Mouse (Mus musculus) heart, embryonic 16.5 days (tissue): ENCODE measurements around the gene Ube2dnl1. TPM values are rescaled to one million over a fixed set of nuclear protein-coding genes. Genes with fewer than 3 reads are reported as not detected.

Experiments
- ATAC-seq: fragments of 200-750 bp; cut with Nextera tagmentation; replicated peaks from 2 replicates; pipeline ENCODE4 v1.8.0; 2017; ENCODE audit warnings: moderate number of reproducible peaks; ENCODE audit not compliant: insufficient read depth, low FRiP score; ENCODE audit errors: extremely low read depth
- H3K27ac ChIP-seq: fragments of 300-500 bp; sonication (generic); 2 replicates; pipeline ENCODE4 v1.5.1; 2014; ENCODE audit warnings: mild to moderate bottlenecking, low read length, control low read depth, moderate library complexity
- H3K27me3 ChIP-seq: fragments of 300-500 bp; sonication (generic); 2 replicates; pipeline ENCODE4 v1.6.1; 2014; ENCODE audit warnings: low read length, mixed read lengths; ENCODE audit not compliant: control insufficient read depth, insufficient read depth
- H3K36me3 ChIP-seq: fragments of 300-500 bp; sonication (generic); 2 replicates; pipeline ENCODE4 v1.6.1; 2014; ENCODE audit not compliant: control insufficient read depth, insufficient read depth
- H3K4me1 ChIP-seq: fragments of 300-500 bp; sonication (generic); 2 replicates; pipeline ENCODE4 v1.6.1; 2014; ENCODE audit warnings: low read length, mixed read lengths; ENCODE audit not compliant: control insufficient read depth, insufficient read depth
- H3K4me2 ChIP-seq: fragments of 300-500 bp; sonication (generic); 2 replicates; pipeline ENCODE4 v1.6.1; 2014; ENCODE audit warnings: low read depth, mild to moderate bottlenecking, control low read depth, low read length
- H3K4me3 ChIP-seq: fragments of 300-500 bp; sonication (generic); 2 replicates; pipeline ENCODE4 v1.5.1; 2014; ENCODE audit warnings: mild to moderate bottlenecking, control low read depth, low read length
- H3K9ac ChIP-seq: fragments of 300-500 bp; sonication (generic); 2 replicates; pipeline ENCODE4 v1.6.1; 2014; ENCODE audit warnings: low read length, control low read depth
- H3K9me3 ChIP-seq: fragments of 300-500 bp; sonication (generic); replicated peaks from 2 replicates; pipeline ENCODE4 v1.6.1; 2016; ENCODE audit warnings: low read length; ENCODE audit not compliant: control insufficient read depth
- WGBS: fragments of 180-500 bp; shearing (Covaris S2); extraction: QIAGEN DNeasy Blood & Tissue Kit; methylation state at CpG from one replicate; pipeline ENCODE4 v1.1.7; 2014; 5-methylcytosine and 5-hydroxymethylcytosine counted together
- polyA plus RNA-seq: library from polyadenylated mRNA; unstranded; fragments of >200 nt; fragmentation: Nextera tagmentation; extraction: Ambion mirVana; gene quantifications from 2 replicates; pipeline ENCODE4 v1.2.1, GENCODE M21; 2015

Ube2dnl1 gene
- polyA plus RNA-seq, result not detected in 2 replicates

DNA sequence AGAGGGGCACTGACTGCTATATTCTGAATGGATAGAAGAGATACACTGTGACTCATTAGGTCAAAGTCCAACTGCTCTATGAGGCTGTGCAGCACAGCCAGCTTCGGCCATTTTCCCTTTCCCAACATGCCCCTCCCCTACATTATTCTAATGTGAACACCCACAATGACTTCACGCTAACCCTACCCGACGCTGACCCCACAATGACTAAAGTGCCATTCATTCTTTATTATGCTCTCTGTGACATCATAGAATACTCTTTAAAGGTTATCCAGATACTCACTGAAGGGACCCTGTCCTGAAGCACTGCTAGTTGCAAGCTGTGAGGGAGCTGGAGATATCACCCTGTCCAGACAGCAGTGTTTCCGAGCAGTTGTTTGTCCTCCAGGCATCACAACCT, at the start of gene Ube2dnl1:
Ube2dnl1 (plus strand) TSS at position 301 of the 400 bp plus-strand sequence.
- Histone ChIP-seq H3K36me3 (no peaks in the 10 kb centered on the region), H3K4me2 (no peak within 1 kb of the TSS), H3K27ac (no peak within 1 kb of the TSS), H3K9me3 (no peaks in the 10 kb centered on the region), H3K9ac (no peak within 1 kb of the TSS), H3K4me3 (no peak within 1 kb of the TSS), H3K4me1 (no peaks in the 10 kb centered on the region), H3K27me3 (no peaks in the 10 kb centered on the region)
- ATAC-seq, result no peak
- WGBS, result 79% methylated on average over 5 of the region's 5 CpGs

DNA sequence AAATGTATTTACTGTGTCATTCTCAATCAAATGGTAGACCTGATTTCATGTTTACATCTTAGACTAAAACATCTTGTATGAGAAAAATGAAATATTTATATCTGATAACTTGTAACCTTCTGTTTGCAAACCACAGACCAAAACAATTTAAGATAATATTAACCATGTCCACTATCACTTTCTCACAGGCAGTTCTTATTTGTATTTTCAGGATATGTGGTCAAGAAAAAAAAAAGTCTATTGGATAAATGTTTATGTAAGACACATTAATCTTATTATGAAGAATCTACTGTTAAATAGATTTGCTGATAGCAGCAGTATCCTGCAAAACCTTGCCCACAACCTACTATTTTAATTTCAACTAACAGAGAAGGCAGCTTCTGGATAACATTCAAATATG, 9.3 kb upstream of the Ube2dnl1 start:
- no peak overlapping the region for H3K27ac ChIP-seq
- H3K4me2 ChIP-seq, result no peak overlapping the region
- H3K36me3 ChIP-seq, result no peaks in the 10 kb centered on the region
- no peaks in the 10 kb centered on the region for H3K9me3 ChIP-seq
- no peak for ATAC-seq
- no peaks in the 10 kb centered on the region for H3K27me3 ChIP-seq
- H3K9ac ChIP-seq, result no peak overlapping the region
- no peaks in the 10 kb centered on the region for H3K4me1 ChIP-seq
- no peak overlapping the region for H3K4me3 ChIP-seq

DNA sequence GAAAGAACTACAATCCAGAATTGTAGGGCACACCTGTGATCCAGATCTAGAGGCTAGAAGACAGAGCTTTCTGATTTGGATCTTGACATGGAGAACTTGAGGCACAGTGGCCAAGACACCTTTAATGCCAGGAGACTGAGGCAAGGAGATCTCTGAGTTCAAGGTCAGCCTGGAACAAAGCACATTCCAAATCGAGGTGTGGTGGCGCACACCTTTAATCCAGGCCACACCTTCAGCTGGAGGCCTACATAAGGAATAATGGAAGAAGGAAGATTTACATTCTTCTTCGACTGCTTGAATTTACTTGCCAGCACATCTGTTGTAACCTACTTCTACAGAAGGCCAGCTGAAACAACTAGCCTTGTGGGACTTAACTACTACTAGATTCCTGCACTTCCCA, 7.3 kb upstream of the Ube2dnl1 start:
- Histone ChIP-seq H3K27me3 (no peaks in the 10 kb centered on the region), H3K4me2 (no peak overlapping the region), H3K9me3 (no peaks in the 10 kb centered on the region), H3K36me3 (no peaks in the 10 kb centered on the region), H3K27ac (no peak overlapping the region), H3K4me3 (no peak overlapping the region), H3K4me1 (no peaks in the 10 kb centered on the region), H3K9ac (no peak overlapping the region)
- ATAC-seq, result no peak
- WGBS, result 76% methylated on average over 3 of the region's 3 CpGs

DNA sequence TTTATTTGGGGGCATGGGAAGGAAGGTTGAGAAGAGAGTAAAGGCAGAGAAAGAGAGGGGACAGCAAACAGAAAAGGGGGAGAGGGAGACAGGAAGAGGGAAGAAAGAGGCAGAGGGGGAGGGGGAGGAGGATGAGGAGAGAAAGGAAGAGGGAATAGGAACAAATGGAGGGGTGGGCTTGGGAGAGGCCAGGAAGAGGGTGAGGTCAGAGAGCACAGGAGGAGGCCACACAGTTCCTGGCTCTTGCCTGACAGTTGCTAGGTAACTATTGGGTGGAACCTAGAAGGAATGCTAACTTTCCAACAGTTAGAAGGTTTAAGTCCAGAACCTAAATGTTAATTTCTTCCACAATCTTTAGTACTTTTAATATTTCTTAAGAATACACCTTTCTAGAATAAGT, 1.4 kb upstream of the Ube2dnl1 start:
- H3K4me2 ChIP-seq, result no peak overlapping the region
- no peaks in the 10 kb centered on the region for H3K36me3 ChIP-seq
- H3K4me3 ChIP-seq, result no peak overlapping the region
- H3K27me3 ChIP-seq, result no peaks in the 10 kb centered on the region
- H3K9ac ChIP-seq, result no peak overlapping the region
- H3K9me3 ChIP-seq, result no peaks in the 10 kb centered on the region
- H3K27ac ChIP-seq, result no peak overlapping the region
- no peaks in the 10 kb centered on the region for H3K4me1 ChIP-seq
- no peak for ATAC-seq

DNA sequence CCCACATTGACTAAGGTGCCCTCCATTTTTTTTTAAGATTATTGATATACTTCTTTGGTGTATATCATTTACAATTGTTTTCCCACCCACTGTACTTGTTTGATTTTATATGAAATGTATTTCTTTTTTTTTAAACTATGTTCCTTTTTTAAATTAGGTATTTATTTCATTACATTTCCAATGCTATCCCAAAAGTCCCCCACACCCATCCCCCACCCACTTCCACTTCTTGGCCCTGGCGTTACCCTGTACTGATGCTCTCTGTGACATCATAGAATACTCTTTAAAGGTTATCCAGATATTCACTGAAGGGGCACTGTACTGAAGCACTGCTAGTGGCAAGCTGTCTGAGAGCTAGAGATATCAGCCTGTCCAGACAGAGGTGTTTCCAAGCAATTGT, 2.5 kb downstream of the Ube2dnl1 start, which contains the start of gene Ube2dnl2:
Ube2dnl2 (plus strand) TSS at position 301 of the 400 bp plus-strand sequence.
- H3K36me3 ChIP-seq, result no peaks in the 10 kb centered on the region
- H3K27ac ChIP-seq, result no peak within 1 kb of the TSS
- 41% methylated on average over 1 of the region's 1 CpGs for WGBS
- no peak for ATAC-seq
- H3K4me1 ChIP-seq, result no peaks in the 10 kb centered on the region
- no peak within 1 kb of the TSS for H3K4me2 ChIP-seq
- H3K27me3 ChIP-seq, result no peaks in the 10 kb centered on the region
- no peak within 1 kb of the TSS for H3K9ac ChIP-seq
- H3K4me3 ChIP-seq, result no peak within 1 kb of the TSS
- no peaks in the 10 kb centered on the region for H3K9me3 ChIP-seq

DNA sequence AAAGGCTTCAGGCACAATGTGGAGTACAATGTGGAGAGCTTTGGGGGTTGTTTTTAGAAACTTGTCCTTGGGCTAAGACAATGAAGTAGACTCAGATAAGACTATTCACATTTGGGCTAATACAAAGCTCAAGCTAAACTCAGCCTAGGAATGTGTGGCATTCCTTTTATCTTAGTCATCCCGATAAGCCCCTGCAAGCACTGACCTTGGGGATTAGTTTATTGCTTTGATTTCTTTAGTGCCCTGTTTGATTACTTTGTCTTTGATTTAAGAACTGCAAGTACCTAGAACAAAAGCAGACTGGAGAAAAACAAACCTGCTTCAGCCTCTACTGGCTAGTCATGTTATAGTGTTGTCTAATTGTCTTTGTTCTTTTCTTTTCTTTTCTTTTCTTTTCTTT, 50.3 kb downstream of the Ube2dnl1 start:
- no peak for ATAC-seq
- H3K4me3 ChIP-seq, result no peak overlapping the region
- no peaks in the 10 kb centered on the region for H3K36me3 ChIP-seq
- H3K9ac ChIP-seq, result no peak overlapping the region
- no peaks in the 10 kb centered on the region for H3K9me3 ChIP-seq
- no peak overlapping the region; the same call in 1 of the 2 replicates for H3K27ac ChIP-seq
- WGBS, result 13% methylated on average over 1 of the region's 1 CpGs
- H3K4me2 ChIP-seq, result no peak overlapping the region
- H3K27me3 ChIP-seq, result no peaks in the 10 kb centered on the region
- no peaks in the 10 kb centered on the region for H3K4me1 ChIP-seq

Other genes with a start within 250 kb of the Ube2dnl1 start
- gene Ube2dnl2, start 2.6 kb downstream of the Ube2dnl1 start, polyA plus RNA-seq, result not detected in 2 replicates